Mouse (Mus musculus) myocyte (in vitro differentiated cells): ENCODE measurements around the gene Ube2cbp. TPM values are rescaled to one million over a fixed set of nuclear protein-coding genes. Genes with fewer than 3 reads are reported as not detected.
A peak's percentile ranks its signal among the peaks of the same experiment; 100 is the strongest.

ENCODE experiments used
- H3K27me3 ChIP-seq: one replicate; pipeline ENCODE4 v1.6.1; 2011; ENCODE audit not compliant: control insufficient read depth, insufficient read depth, insufficient read length
- H3K36me3 ChIP-seq: one replicate; pipeline ENCODE4 v1.6.1; 2011; ENCODE audit not compliant: control insufficient read depth, insufficient read depth
- H3K4me2 ChIP-seq: one replicate; pipeline ENCODE4 v1.6.1; 2011; ENCODE audit warnings: low read depth, control low read depth
- H3K4me3 ChIP-seq: one replicate; pipeline ENCODE4 v1.5.1; 2011; ENCODE audit warnings: mild to moderate bottlenecking, control low read depth, moderate library complexity
- H3K79me2 ChIP-seq: one replicate; pipeline ENCODE4 v1.6.1; 2011; ENCODE audit not compliant: control insufficient read depth, insufficient read depth
- H3ac ChIP-seq: one replicate; pipeline ENCODE4 v1.6.1; 2011; ENCODE audit not compliant: control insufficient read depth, insufficient read length
- CEBPB ChIP-seq: IDR thresholded peaks from 2 replicates; pipeline ENCODE4 v1.6.1; 2011; ENCODE audit warnings: mild to moderate bottlenecking, moderate library complexity; ENCODE audit not compliant: poor library complexity, insufficient read depth, severe bottlenecking
- E2F4 ChIP-seq: IDR thresholded peaks from one replicate; pipeline ENCODE4 v1.6.1; 2011; ENCODE audit warnings: mild to moderate bottlenecking, control low read depth, moderate library complexity; ENCODE audit not compliant: insufficient read depth
- MAX ChIP-seq: IDR thresholded peaks from one replicate; pipeline ENCODE4 v1.6.1; 2011; ENCODE audit warnings: low read depth, mild to moderate bottlenecking, control low read depth
- MYOD1 ChIP-seq, 3 experiments: IDR thresholded peaks; one replicate each; pipeline ENCODE4 v1.6.1; 2011; ENCODE audit warnings: control low read depth in 2 of 3, low read depth in 2 of 3, mild to moderate bottlenecking in 2 of 3, moderate library complexity in 1 of 3; ENCODE audit not compliant: insufficient read length in 2 of 3, control insufficient read depth in 1 of 3
- MYOG ChIP-seq, 3 experiments: IDR thresholded peaks; one replicate each; pipeline ENCODE4 v1.6.1; 2011; ENCODE audit warnings: control low read depth in 2 of 3, low read depth in 2 of 3, mild to moderate bottlenecking in 2 of 3; ENCODE audit not compliant: insufficient read length in 2 of 3, control insufficient read depth in 1 of 3, insufficient read depth in 1 of 3
- POLR2A ChIP-seq: IDR thresholded peaks from one replicate; pipeline ENCODE4 v1.6.1; 2011; ENCODE audit warnings: low read depth, mild to moderate bottlenecking, control low read depth, moderate library complexity; ENCODE audit not compliant: insufficient read length
- POLR2AphosphoS2 ChIP-seq: IDR thresholded peaks from one replicate; pipeline ENCODE4 v1.6.1; 2011; ENCODE audit warnings: low read depth, control low read depth; ENCODE audit not compliant: insufficient read length
- REST ChIP-seq: IDR thresholded peaks from one replicate; pipeline ENCODE4 v1.6.1; 2011; ENCODE audit warnings: mild to moderate bottlenecking, control low read depth, moderate library complexity; ENCODE audit not compliant: insufficient read depth, insufficient read length
- SRF ChIP-seq: IDR thresholded peaks from one replicate; pipeline ENCODE4 v1.6.1; 2011; ENCODE audit warnings: low read depth; ENCODE audit not compliant: control insufficient read depth, insufficient read length
- TCF12 ChIP-seq: IDR thresholded peaks from one replicate; pipeline ENCODE4 v1.6.1; 2011; ENCODE audit warnings: mild to moderate bottlenecking, control low read depth; ENCODE audit not compliant: poor library complexity, insufficient read depth, severe bottlenecking
- TCF3 ChIP-seq: IDR thresholded peaks from one replicate; pipeline ENCODE4 v1.6.1; 2011; ENCODE audit warnings: low read depth, control low read depth; ENCODE audit not compliant: insufficient read length
- USF1 ChIP-seq: IDR thresholded peaks from one replicate; pipeline ENCODE4 v1.6.1; 2011; ENCODE audit warnings: low read depth, mild to moderate bottlenecking, control low read depth, moderate library complexity
- polyA plus RNA-seq: library from polyadenylated mRNA; unstranded; fragments of >200 nt; fragmentation: generic; extraction: Trizol; gene quantifications from one replicate; pipeline ENCODE4 v1.2.1, GENCODE M21; 2012; ENCODE audit warnings: missing spikeins

The Ube2cbp gene
- polyA plus RNA-seq: 4.4 TPM

DNA sequence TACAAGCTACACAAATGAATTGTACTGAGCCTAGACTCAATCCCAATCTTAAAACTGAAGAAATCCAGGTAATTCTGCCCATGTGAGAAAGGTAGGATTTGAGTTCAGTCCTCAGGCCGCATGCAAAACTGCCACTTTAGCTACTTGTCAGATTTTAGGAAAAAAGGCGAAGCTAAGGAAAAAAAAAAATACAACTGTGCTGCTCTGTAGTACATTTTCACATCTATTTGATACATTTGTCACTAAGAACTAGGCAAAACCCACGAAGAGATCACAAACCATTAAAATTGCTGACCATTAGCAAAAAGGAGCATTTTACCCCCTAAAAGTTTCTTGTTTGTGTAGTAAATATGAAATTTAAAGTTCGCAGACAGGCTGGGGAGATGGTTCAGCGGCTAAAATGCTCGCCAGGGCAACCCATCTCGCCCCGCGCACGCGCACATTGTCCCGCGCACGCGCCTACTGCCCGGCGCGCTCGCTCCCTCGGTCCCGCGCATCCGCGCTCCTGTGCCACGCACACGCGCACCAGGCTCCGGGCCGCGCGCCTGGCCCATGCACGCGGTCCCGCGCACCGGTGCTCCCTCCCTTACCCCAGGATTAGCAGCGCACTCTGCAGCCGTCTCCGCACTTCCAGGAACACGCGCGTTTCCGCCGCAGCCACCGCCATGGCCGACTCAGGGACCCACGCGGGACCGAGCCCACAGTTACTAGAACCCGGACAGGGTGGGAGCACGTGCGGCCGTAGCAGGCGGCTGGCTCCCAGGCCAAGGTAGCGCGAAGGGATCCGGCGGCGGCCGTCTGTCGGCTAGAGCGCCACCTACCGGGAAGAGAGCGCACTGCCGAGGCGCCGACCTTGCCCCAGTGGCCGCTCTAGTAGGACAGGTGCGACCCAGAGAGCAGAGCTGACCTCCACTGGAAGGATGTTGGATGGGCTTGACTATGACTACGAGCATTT is at the start of gene Ube2cbp:
Gene Ube2cbp, minus strand, starts transcription at position 800 of the 955 bp plus-strand sequence.
- H3K4me3 ChIP-seq: peak within 1 kb of the TSS; percentile 29
- no peaks in the 10 kb centered on the region for H3K36me3 ChIP-seq
- peak in 1 of 3 experiments; percentile 37 for TF ChIP-seq MYOG (IDR thresholded peaks at IDR 0.05; ENCODE audit: control insufficient read depth in 1 of 3, insufficient read depth in 1 of 3, insufficient read length in 2 of 3, low read depth in 2 of 3)
- peak; percentile 63 for TF ChIP-seq POLR2A
- TF ChIP-seq MYOD1 (IDR thresholded peaks at IDR 0.05; ENCODE audit: control insufficient read depth in 1 of 3, insufficient read length in 2 of 3, low read depth in 2 of 3): peak in 2 of 3 experiments; percentile 25 to 48
- no peak for TF ChIP-seq TCF3
- TF ChIP-seq POLR2AphosphoS2: peak; percentile 56
- TF ChIP-seq TCF12: no peak
- peak within 1 kb of the TSS; percentile 29 for H3ac ChIP-seq
- peak within 1 kb of the TSS; percentile 80 for H3K4me2 ChIP-seq
- no peaks in the 10 kb centered on the region for H3K79me2 ChIP-seq
- H3K27me3 ChIP-seq: no peaks in the 10 kb centered on the region

DNA sequence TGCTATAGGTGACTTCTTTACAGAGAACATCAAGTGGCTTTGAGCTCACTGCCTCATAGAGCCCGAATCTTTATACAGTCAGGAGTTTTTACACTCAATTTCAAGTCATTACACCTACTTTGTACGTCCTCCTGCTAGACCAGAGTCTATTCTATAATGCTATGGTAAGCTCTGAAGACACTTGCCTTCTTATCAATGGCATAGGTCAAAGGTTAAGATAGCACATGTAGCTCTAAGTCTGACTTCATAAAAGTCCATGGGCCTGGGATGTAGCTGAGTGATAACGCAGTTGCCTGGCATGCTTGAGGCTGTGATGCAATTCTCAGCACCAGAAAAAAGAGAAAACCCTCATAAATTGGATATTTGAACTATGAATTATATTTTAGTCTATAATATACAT is 49.6 kb upstream of the Ube2cbp start:
- no peak overlapping the region for H3ac ChIP-seq
- H3K27me3 ChIP-seq: no peaks in the 10 kb centered on the region
- no peaks in the 10 kb centered on the region for H3K79me2 ChIP-seq
- peaks cover 27% of the 10 kb centered on the region for H3K36me3 ChIP-seq
- H3K4me3 ChIP-seq: no peak overlapping the region
- TF ChIP-seq MYOG (IDR thresholded peaks at IDR 0.05; ENCODE audit: control insufficient read depth in 1 of 3, insufficient read depth in 1 of 3, insufficient read length in 2 of 3, low read depth in 2 of 3): no peak
- TF ChIP-seq POLR2AphosphoS2: no peak
- no peak for TF ChIP-seq TCF12
- no peak for TF ChIP-seq E2F4
- no peak for TF ChIP-seq REST
- no peak for TF ChIP-seq MYOD1 (IDR thresholded peaks at IDR 0.05; ENCODE audit: control insufficient read depth in 1 of 3, insufficient read length in 2 of 3, low read depth in 2 of 3)
- no peak for TF ChIP-seq SRF
- no peak for TF ChIP-seq CEBPB
- no peak for TF ChIP-seq POLR2A
- TF ChIP-seq MAX: no peak
- no peak for TF ChIP-seq USF1
- no peak for TF ChIP-seq TCF3
- H3K4me2 ChIP-seq: no peak overlapping the region

DNA sequence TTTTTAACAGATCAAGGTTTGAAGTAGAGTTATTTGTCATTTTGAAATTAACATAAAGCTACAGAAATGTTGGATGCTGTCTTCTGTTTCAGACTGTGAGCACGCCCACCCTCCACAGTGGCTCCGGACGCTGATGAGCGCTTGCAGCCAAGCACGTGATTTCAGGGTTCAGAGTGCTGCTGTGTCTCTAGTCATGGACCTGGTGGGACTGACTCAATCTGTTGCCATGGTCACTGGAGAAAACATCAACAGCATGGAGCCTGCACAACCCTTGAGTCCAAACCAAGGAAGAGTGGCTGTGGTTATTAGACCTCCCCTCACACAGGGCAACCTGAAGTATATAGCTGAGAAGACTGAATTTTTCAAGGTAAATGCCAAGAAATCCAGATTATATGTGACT is 49.0 kb upstream of the Ube2cbp start:
- TF ChIP-seq TCF12 (no peak), SRF (no peak), POLR2AphosphoS2 (no peak), MYOG (IDR thresholded peaks at IDR 0.05; ENCODE audit: control insufficient read depth in 1 of 3, insufficient read depth in 1 of 3, insufficient read length in 2 of 3, low read depth in 2 of 3) (no peak), POLR2A (no peak), CEBPB (no peak), MAX (no peak), USF1 (no peak), TCF3 (no peak), E2F4 (no peak), MYOD1 (IDR thresholded peaks at IDR 0.05; ENCODE audit: control insufficient read depth in 1 of 3, insufficient read length in 2 of 3, low read depth in 2 of 3) (no peak)
- Histone ChIP-seq H3K27me3 (no peaks in the 10 kb centered on the region), H3K79me2 (no peaks in the 10 kb centered on the region), H3K4me2 (no peak overlapping the region), H3K4me3 (no peak overlapping the region), H3ac (no peak overlapping the region), H3K36me3 (peaks cover 27% of the 10 kb centered on the region)

DNA sequence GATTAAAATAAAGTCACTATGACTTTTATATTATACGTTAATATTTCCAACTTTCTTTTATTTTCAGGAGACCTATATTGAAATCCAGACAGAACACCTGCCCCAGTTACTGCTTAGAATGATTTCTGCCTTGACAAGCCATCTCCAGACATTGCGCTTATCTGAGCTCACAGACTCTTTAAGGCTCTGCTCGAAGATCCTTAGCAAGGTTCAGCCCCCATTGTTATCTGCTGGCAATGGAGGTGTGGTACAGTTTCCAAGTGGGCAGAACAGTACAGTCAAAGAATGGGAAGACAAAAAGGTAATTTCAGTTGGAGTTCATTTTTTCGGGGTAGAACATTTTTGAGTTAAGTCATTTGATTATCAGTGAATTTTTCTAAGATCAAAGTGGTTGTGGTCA is 42.7 kb upstream of the Ube2cbp start:
- no peak overlapping the region for H3K4me3 ChIP-seq
- no peaks in the 10 kb centered on the region for H3K79me2 ChIP-seq
- peaks cover 6% of the 10 kb centered on the region for H3K36me3 ChIP-seq
- TF ChIP-seq MAX (no peak), REST (no peak), POLR2AphosphoS2 (no peak), E2F4 (no peak), USF1 (no peak), SRF (no peak), POLR2A (no peak), CEBPB (no peak), TCF12 (no peak), TCF3 (no peak), MYOG (IDR thresholded peaks at IDR 0.05; ENCODE audit: control insufficient read depth in 1 of 3, insufficient read depth in 1 of 3, insufficient read length in 2 of 3, low read depth in 2 of 3) (no peak), MYOD1 (IDR thresholded peaks at IDR 0.05; ENCODE audit: control insufficient read depth in 1 of 3, insufficient read length in 2 of 3, low read depth in 2 of 3) (no peak)
- H3K27me3 ChIP-seq: no peaks in the 10 kb centered on the region
- no peak overlapping the region for H3ac ChIP-seq
- H3K4me2 ChIP-seq: no peak overlapping the region
